Mouse (Mus musculus): Measurements from ENCODE around the gene Sh3rf3. TPM values are rescaled to one million over a fixed set of nuclear protein-coding genes. Genes with fewer than 3 reads are reported as not detected.

Gene Sh3rf3
- total RNA-seq, 1 experiment from 2014 or later = 0.20 TPM

DNA sequence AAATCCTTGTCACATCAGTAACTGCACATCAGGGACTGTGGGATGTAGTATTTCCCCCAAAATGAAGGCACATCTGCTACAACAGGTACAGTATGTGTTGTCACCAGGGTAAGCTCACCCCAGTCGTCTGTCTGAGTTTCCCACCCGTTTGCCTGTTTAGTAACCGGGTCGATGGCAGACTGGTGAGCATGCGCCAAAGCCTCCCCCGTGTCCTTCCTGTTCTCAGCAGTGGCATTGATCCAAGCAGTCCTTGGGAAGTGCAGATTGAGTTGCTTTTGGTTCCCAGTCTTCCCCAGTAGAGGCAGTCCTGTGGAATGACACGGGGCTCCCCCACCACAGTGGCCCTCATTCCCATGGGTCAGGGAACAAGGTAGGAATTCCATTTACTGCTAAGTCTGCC lies 297.2 kb downstream of the Sh3rf3 start:
- no peak for ATAC-seq (replicated peaks in 1 of 2; ENCODE audit: insufficient read depth in 1 of 2, low FRiP score in 2 of 2, low TSS enrichment in 1 of 2, low read depth in 1 of 2, poor library complexity in 2 of 2, severe bottlenecking in 2 of 2)

DNA sequence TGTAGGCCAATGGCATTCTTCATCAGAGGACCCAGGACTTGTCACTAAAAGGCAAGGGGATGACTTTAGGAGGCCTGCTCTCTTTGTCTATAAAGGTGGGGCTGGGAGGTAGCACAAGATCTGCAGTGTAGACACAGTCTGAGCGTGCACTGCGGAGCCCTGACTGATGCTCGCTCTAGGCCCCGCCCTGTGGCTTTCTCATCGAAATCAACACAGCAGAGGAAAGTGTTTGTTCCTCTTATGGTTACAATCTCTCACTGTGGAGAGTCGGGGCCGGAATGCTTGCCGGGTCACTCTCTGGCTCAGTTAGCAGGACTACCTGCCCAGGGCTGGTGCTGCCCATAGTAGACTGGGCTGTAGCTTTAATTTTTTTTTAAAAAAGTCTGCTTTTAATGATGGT lies 299.6 kb downstream of the Sh3rf3 start:
- ATAC-seq (replicated peaks in 1 of 2; ENCODE audit: insufficient read depth in 1 of 2, low FRiP score in 2 of 2, low TSS enrichment in 1 of 2, low read depth in 1 of 2, poor library complexity in 2 of 2, severe bottlenecking in 2 of 2) = peak; percentile 81 to 88

DNA sequence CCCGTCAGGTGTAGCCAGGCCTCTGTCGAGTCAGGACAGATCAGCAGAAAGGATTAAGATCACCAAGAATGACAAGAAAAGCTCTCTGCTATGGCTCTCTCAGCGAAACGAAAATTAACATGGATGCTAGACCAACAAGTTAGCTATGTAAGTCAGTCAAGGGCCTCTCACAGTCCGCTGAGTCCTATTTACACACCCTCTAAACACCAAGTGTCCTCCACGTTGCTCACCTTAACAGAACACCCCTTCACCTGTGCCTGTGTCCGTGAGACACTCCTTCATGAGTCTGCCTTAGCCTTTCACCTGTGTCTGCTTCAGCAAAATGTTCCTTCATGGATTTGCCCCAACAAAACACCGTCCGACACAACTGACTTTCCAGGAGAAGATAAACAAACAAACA lies 300.2 kb downstream of the Sh3rf3 start:
- ATAC-seq (replicated peaks in 1 of 2; ENCODE audit: insufficient read depth in 1 of 2, low FRiP score in 2 of 2, low TSS enrichment in 1 of 2, low read depth in 1 of 2, poor library complexity in 2 of 2, severe bottlenecking in 2 of 2) = no peak

DNA sequence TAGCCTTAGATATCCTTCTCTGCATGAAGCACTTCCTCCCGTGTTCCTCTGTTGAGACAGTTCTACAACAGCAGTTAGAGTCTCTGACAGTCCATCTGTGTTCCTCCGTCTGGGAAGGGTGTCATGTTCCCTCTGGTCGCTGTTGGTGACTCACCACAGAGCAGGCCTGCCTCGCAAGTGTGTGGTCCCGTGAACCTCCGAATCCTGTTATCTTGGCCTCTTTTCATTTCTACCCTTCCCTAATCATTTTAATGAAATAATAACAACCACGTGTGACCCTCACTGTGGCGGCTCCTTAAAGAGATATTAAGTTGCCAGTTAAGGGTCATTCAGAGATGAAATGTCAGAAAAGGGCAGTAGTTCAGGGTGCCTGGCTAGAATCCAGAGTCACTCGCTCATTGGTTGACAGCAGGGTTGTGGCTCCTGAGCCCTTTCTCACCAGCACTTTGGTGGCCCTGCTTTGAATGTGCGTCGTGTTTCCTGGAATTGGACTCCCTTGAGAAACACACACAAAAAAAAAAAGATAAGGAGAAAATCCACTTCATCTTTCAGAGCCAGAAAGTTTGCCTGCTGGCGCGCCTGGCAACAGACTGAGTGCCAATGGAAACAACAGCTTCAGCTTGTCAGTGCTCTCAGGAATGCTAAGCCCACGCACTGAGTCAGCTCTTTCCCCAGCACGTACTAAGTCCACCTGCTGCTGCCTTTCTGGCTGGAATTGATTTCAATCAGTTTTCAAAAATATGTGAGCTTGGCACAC lies 301.6 kb downstream of the Sh3rf3 start:
- ATAC-seq (replicated peaks in 1 of 2; ENCODE audit: insufficient read depth in 1 of 2, low FRiP score in 2 of 2, low TSS enrichment in 1 of 2, low read depth in 1 of 2, poor library complexity in 2 of 2, severe bottlenecking in 2 of 2) = no peak

DNA sequence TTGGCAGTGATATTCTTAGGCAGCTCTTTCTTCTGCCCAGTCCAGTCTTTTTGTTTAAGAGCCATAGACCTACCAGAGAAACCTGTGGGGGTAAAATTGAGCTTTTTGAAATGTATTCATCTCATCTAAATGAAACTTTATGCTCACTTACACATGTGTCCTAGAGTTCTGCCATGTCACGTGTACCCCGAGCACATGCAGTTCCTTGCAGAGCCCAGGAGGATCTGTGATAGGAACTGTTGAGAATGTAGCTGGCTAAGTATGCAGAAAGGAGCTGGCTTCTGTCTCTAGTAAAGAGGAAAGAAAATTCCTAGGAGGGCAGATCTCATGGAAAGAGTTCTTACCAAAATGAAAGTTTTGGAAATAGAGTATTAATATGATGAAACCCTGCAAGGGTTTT lies 302.5 kb downstream of the Sh3rf3 start:
- ATAC-seq (replicated peaks in 1 of 2; ENCODE audit: insufficient read depth in 1 of 2, low FRiP score in 2 of 2, low TSS enrichment in 1 of 2, low read depth in 1 of 2, poor library complexity in 2 of 2, severe bottlenecking in 2 of 2) = no peak

DNA sequence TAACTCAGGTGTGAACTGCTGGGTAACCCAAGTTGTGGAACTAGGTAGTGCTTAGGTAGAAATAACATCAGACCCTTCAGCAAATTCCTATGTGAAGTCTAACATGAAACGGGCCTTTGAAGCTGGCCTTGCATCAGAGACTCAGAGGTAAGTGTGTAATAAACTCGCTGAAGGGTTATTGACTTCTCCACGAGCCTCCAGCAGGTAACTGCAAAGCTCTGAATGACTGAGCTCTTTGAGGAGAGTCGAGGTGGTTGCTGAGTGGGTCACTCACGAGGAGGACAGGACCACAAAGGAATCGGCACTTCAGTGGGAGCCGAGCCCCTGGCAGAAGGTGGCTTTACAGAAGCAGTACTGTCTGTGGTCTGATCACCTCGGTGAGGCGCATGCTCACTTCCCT lies 303.2 kb downstream of the Sh3rf3 start:
- ATAC-seq (replicated peaks in 1 of 2; ENCODE audit: insufficient read depth in 1 of 2, low FRiP score in 2 of 2, low TSS enrichment in 1 of 2, low read depth in 1 of 2, poor library complexity in 2 of 2, severe bottlenecking in 2 of 2) = no peak

DNA sequence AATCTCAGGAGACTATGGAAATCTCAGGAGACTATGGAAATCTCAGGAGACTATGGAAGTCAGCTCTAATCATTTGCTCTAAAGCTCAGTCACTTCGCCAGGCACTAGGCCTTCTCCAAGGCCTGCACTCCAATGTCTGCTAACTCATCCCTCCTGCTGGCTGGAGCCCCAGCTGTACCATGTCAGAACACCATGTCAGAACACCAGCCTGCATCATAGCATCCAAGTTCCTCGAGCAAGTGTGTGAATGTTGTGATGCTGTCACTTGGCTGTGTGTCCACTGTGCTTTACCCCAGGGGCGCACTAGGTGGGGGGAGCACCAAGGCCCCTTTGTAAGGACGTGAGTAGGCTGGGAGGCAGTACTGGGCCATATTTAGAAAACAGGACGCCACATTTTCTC lies 304.4 kb downstream of the Sh3rf3 start:
- ATAC-seq (replicated peaks in 1 of 2; ENCODE audit: insufficient read depth in 1 of 2, low FRiP score in 2 of 2, low TSS enrichment in 1 of 2, low read depth in 1 of 2, poor library complexity in 2 of 2, severe bottlenecking in 2 of 2) = no peak

DNA sequence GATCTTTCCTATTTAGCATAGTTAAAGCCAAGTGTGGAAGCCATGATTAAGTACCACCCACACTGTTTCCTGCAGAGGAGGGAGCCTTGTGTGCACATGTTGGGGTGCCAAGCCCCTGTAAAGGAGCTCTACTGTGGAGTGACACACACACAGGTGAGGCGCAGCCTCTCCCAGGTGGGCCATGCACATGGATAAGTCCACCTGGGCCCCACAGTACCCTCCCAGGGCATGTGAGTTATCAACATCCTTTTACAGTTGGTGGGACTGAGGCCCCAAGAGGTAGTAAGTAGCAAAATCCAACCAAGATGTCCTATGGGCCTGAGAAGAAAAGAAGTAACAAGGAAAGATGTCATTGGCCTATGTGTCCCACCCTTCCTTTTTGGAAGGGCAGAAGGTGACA lies 305.8 kb downstream of the Sh3rf3 start:
- no peak for ATAC-seq (replicated peaks in 1 of 2; ENCODE audit: insufficient read depth in 1 of 2, low FRiP score in 2 of 2, low TSS enrichment in 1 of 2, low read depth in 1 of 2, poor library complexity in 2 of 2, severe bottlenecking in 2 of 2)

DNA sequence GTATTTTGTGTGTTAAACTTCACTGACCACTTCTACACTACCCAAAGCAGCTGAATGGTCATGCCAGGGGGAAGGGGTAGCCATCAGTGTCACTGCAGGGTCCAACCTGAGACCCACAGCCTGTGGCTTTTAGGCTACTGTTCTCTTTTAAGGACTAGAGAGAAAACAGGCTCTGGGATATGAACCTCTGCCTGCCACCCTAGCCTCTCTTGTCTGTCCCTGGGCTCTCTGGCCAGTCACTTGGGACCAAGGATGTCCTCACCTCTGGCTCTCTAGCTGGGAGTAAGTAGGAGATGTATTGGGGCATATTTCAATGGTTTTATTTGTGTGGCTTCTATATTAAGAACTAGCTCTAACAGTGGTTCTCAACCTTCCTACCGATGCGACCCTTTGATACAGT lies 306.7 kb downstream of the Sh3rf3 start:
- no peak for ATAC-seq (replicated peaks in 1 of 2; ENCODE audit: insufficient read depth in 1 of 2, low FRiP score in 2 of 2, low TSS enrichment in 1 of 2, low read depth in 1 of 2, poor library complexity in 2 of 2, severe bottlenecking in 2 of 2)

DNA sequence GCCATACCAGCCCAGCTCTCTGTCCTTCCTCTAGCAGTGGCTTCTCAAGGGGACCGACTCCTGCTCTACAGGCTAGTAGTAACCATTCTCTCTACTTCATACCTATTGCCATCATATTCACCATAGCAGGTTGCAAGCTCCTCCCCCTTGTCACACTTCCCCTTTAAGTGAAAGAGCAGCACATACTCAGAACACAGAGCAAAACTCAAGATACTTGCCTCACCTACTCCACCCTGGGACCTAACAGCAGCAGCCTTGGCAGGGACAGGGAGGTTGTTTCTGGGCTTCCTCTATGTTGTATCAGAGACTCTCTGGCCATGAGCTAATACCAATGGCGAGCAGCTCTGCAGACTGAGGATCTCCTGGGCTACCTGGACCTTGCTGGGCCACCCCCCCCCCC lies 312.3 kb downstream of the Sh3rf3 start:
- peak; percentile 63 for ATAC-seq (replicated peaks in 1 of 2; ENCODE audit: insufficient read depth in 1 of 2, low FRiP score in 2 of 2, low TSS enrichment in 1 of 2, low read depth in 1 of 2, poor library complexity in 2 of 2, severe bottlenecking in 2 of 2)

DNA sequence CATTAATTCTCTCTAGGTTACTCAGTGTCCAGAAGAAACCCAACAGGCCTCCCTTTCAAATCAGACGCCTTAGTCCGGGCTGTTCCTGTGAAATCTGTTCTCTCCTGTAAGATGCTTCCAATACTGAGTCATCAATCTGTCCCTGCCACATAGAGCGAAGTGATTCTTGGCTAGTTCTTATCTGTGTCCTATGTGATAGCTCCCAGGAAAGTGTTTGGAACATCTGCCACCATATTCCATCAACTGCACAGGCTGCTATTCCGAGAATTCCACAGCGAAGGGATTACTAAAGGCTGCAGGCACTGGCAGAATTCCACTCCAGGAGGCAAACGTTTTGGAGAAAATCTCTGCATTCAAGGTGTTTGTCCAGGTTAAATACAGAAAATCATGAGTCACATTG lies 314.5 kb downstream of the Sh3rf3 start:
- ATAC-seq (replicated peaks in 1 of 2; ENCODE audit: insufficient read depth in 1 of 2, low FRiP score in 2 of 2, low TSS enrichment in 1 of 2, low read depth in 1 of 2, poor library complexity in 2 of 2, severe bottlenecking in 2 of 2) = no peak

DNA sequence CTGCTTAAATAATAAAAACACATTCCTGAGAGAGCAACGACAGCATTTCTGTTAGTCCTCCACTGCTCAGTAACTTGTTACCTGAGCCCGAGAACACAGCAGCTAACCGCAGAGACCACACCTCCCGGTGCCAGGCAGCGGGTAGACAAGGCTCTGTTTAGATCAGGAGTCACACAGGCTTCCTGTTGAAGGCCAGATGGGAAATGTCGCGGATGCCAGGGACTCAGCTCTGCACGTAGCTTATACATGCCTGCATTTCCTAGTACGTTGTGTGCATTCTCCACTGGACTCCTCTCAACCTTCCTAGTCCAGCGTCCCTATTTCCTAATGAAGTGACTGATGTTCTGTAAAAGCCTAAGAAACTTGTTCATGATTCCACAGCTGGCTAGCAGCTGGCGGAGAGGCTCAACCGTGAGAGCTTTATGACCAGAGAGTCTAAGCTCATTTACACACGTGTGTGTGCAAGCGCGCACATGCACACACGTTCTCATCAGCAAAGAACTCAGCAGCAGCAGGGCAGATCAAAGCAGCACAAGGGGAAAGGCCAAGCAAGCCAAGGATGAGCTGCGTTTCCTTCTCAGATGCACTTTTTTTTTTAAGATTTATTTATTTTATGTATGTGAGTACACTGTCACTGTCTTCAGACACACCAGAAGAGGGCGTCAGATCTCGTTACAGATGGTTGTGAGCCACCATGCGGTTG lies 318.9 kb downstream of the Sh3rf3 start:
- peak; percentile 95 for ATAC-seq (replicated peaks in 1 of 2; ENCODE audit: insufficient read depth in 1 of 2, low FRiP score in 2 of 2, low TSS enrichment in 1 of 2, low read depth in 1 of 2, poor library complexity in 2 of 2, severe bottlenecking in 2 of 2)

DNA sequence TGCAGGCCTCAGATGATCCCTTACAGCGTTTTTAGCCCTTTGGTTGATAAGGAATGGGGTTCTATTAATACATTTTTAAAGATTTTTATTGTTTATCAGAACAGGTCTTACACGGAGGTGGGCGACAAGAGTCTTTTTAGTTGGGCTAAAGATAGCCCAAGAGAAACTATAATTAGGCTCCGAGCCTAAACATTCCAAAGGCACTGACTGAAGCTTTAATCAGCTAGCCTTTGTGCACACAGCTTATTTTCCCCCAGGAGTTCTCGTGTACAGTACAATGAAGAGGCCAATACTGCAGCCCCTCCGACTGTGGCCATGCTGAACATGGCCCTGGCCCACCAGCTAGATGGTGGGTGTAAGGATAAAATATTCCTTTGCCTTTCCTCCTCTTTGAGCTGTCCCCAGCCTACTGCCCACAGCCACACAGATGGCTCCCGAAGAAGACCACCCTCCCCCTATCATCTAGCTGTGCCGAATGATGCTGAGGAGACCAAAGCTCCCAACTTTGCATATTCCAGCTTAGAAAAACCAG lies 320.4 kb downstream of the Sh3rf3 start:
- no peak for ATAC-seq (replicated peaks in 1 of 2; ENCODE audit: insufficient read depth in 1 of 2, low FRiP score in 2 of 2, low TSS enrichment in 1 of 2, low read depth in 1 of 2, poor library complexity in 2 of 2, severe bottlenecking in 2 of 2)

DNA sequence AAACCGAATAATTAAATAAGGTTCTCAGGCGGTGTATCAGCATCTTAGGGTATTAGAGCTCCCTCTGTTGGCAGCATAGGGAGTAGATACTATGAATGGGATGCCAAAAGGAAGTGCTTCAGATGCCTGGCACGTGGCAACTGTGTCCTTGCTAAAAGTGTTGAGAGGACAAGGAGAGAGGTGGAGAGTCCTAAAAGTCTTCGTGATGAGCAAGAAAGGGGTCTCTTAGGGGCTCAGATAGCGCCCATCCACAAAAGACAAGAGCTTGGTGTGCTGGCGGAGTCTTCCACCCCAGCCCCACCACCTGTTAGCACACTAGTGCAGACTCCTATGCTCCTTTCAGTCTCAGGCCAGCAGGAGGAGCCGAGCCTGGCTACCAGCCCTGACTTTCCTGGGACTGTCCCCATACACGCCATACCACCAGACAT lies 336.8 kb downstream of the Sh3rf3 start:
- peak; percentile 89 to 94 for ATAC-seq (replicated peaks in 1 of 2; ENCODE audit: insufficient read depth in 1 of 2, low FRiP score in 2 of 2, low TSS enrichment in 1 of 2, low read depth in 1 of 2, poor library complexity in 2 of 2, severe bottlenecking in 2 of 2)

DNA sequence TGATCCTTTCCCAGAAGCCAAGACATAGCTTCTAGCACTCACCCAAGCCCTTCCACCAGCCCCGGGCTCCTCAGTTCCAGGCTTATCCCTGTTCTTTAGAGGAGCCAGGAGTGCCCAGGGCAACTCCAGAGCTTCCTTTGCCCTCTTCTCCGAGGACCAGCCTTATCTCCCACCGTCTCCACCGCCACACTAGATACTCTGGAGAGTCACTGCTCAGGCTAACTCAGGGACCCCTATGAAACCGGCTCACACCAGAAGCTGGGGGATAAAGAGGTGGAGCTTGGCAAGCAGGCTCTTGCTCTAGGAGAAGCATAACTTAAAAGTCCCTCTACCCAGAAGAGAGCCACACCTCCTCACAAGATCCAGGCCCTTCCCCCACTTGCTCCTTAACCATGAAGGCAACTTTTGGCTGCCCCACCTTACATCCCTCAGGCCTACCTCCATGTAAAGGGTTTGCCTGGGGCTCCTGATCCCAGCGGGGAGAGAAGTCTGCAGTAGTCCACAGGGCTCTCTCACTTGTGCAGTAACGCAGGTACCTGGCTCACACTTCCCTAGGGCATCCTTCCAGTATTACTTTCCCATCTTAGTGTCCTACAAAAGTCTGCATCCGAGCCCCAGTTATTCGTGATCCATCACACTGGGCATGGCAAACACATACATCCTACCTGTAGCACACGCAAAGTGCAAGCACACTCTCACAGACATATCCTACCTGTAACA lies 337.9 kb downstream of the Sh3rf3 start:
- no peak for ATAC-seq (replicated peaks in 1 of 2; ENCODE audit: insufficient read depth in 1 of 2, low FRiP score in 2 of 2, low TSS enrichment in 1 of 2, low read depth in 1 of 2, poor library complexity in 2 of 2, severe bottlenecking in 2 of 2)

DNA sequence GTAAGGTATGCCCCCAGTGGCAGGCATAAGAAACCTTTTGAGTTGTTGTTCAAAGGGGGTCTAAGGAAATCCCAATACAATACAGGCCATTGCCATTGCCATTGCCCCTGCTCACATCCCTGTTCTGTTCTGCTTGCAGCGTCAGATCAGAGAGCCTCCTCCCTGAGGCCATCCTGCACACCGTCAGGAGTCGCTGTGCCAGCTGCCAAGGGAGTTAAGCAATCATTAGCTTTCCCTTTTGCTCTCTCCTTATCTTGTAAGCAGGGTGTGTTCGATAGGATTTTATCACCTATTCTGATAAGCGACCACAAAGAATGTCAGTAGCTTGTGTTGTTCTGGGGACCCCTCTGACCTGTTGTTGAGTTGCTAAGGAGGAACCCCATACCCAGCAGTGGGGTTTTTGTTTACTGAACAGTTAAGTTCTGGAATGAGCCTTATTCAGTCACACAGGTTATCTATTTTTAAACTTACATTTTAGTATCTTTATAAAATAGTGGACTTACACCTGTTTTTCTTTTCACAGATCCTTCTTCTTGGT lies 339.5 kb downstream of the Sh3rf3 start:
- ATAC-seq (replicated peaks in 1 of 2; ENCODE audit: insufficient read depth in 1 of 2, low FRiP score in 2 of 2, low TSS enrichment in 1 of 2, low read depth in 1 of 2, poor library complexity in 2 of 2, severe bottlenecking in 2 of 2) = no peak

DNA sequence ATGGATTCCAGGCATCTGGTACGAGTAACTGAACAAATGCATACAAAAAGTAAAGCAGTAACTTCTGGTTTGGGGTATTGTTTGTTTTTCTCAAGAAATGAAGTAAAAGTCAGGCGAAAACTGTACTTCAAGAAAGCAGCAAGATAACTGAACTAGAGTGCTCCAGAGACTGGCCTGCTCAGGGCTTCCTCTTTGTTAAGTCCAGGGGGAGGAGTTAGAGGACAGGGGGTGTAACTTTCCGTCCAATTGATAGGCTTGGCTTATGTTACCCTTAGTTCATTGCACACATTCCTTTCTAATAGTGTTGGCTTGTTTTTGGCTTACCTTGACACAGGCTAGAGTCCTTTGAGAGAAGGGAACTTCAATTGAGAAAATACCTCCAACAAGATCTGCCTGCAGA lies 345.5 kb downstream of the Sh3rf3 start:
- 0 out of 4 replicates have a peak, but pooled peaks have one; percentile 22 to 48 for ATAC-seq (replicated peaks in 1 of 2; ENCODE audit: insufficient read depth in 1 of 2, low FRiP score in 2 of 2, low TSS enrichment in 1 of 2, low read depth in 1 of 2, poor library complexity in 2 of 2, severe bottlenecking in 2 of 2)
